Mouse (Mus musculus) hindbrain, postnatal 0 days (tissue): Measurements from ENCODE around the gene Olfr155. TPM values are rescaled to one million over a fixed set of nuclear protein-coding genes. Genes with fewer than 3 reads are reported as not detected.

ENCODE experiments used
- ATAC-seq: fragments of 200-750 bp; cut with Nextera tagmentation; 2 replicates; pipeline ENCODE4 v1.8.0; 2017; ENCODE audit warnings: mild to moderate bottlenecking, moderate TSS enrichment, moderate library complexity
- DNase-seq: peaks from one replicate; pipeline ENCODE4 v3.0.0-alpha.2; 2015; ENCODE audit warnings: low spot score
- H3K27ac ChIP-seq: fragments of 300-500 bp; sonication (generic); 2 replicates; pipeline ENCODE4 v1.5.1; 2014; ENCODE audit warnings: mild to moderate bottlenecking
- H3K27me3 ChIP-seq: fragments of 300-500 bp; sonication (generic); 2 replicates; pipeline ENCODE4 v1.6.1; 2014; ENCODE audit warnings: low read length, mixed read lengths; ENCODE audit not compliant: insufficient read depth
- H3K36me3 ChIP-seq: fragments of 300-500 bp; sonication (generic); 2 replicates; pipeline ENCODE4 v1.6.1; 2014; ENCODE audit warnings: low read length, mixed read lengths; ENCODE audit not compliant: insufficient read depth
- H3K4me1 ChIP-seq: fragments of 300-500 bp; sonication (generic); 2 replicates; pipeline ENCODE4 v1.6.1; 2014; ENCODE audit warnings: antibody characterized with exemption, low read length, mixed read lengths; ENCODE audit not compliant: insufficient read depth
- H3K4me2 ChIP-seq: fragments of 300-500 bp; sonication (generic); 2 replicates; pipeline ENCODE4 v1.6.1; 2014; ENCODE audit warnings: low read depth, mild to moderate bottlenecking, low read length, moderate library complexity, mixed read lengths
- H3K4me3 ChIP-seq: fragments of 300-500 bp; sonication (generic); 2 replicates; pipeline ENCODE4 v1.5.1; 2014; ENCODE audit warnings: low read length
- H3K9ac ChIP-seq: fragments of 300-500 bp; sonication (generic); replicated peaks from 2 replicates; pipeline ENCODE4 v1.6.1; 2014; ENCODE audit warnings: mild to moderate bottlenecking, low read length, moderate library complexity, mixed read lengths
- H3K9me3 ChIP-seq: fragments of 300-500 bp; sonication (generic); 2 replicates; pipeline ENCODE4 v1.6.1; 2016; ENCODE audit warnings: low read length, mixed read lengths
- CTCF ChIP-seq: IDR thresholded peaks from 2 replicates; pipeline ENCODE4 v1.5.1; 2016; ENCODE audit warnings: antibody characterized with exemption, control low read depth, low read depth
- WGBS: fragments of 180-500 bp; shearing (Covaris S2); extraction: QIAGEN DNeasy Blood & Tissue Kit; methylation state at CpG from one replicate; pipeline ENCODE4 v1.1.7; 2014; 5-methylcytosine and 5-hydroxymethylcytosine counted together
- polyA plus RNA-seq: library from polyadenylated mRNA; unstranded; fragments of >200 nt; fragmentation: Nextera tagmentation; extraction: Ambion mirVana; gene quantifications from 2 replicates; pipeline ENCODE4 v1.2.1, GENCODE M21; 2015
- total RNA-seq: library from RNA; depleted of rRNA; stranded (reverse); fragments of >200 nt; gene quantifications from 2 replicates; pipeline ENCODE4 v1.2.3, GENCODE M21; 2014; rRNA removed

The Olfr155 gene
- total RNA-seq (not detected in 2 replicates), polyA plus RNA-seq (not detected in 2 replicates)

- Histone ChIP-seq H3K4me3 (no peak within 1 kb of the TSS), H3K9ac (no peak within 1 kb of the TSS), H3K9me3 (no peaks in the 10 kb centered on the region), H3K36me3 (no peaks in the 10 kb centered on the region), H3K27me3 (no peaks in the 10 kb centered on the region), H3K27ac (no peak within 1 kb of the TSS), H3K4me2 (no peak within 1 kb of the TSS), H3K4me1 (no peaks in the 10 kb centered on the region)
- DNase-seq (no peak), ATAC-seq (no peak)
- TF ChIP-seq CTCF: no peak
- WGBS: 89% methylated on average over 6 of the region's 6 CpGs
Measured at GRCm38 (mm10) chr4:43851265-43851664, at the start of gene Olfr155. Gene Olfr155, plus strand, starts transcription at chr4:43851565.

- H3K9ac ChIP-seq: no peak overlapping the region
- no peaks in the 10 kb centered on the region for H3K36me3 ChIP-seq
- no peaks in the 10 kb centered on the region for H3K4me1 ChIP-seq
- H3K9me3 ChIP-seq: no peaks in the 10 kb centered on the region
- TF ChIP-seq CTCF: no peak
- no peak for DNase-seq
- H3K4me2 ChIP-seq: no peak overlapping the region
- no peak overlapping the region for H3K27ac ChIP-seq
- ATAC-seq: no peak
- H3K27me3 ChIP-seq: no peaks in the 10 kb centered on the region
- H3K4me3 ChIP-seq: no peak overlapping the region
- WGBS: 84% methylated on average over 13 of the region's 13 CpGs
Measured at GRCm38 (mm10) chr4:43822896-43823550, 28.3 kb upstream of the Olfr155 start.

GRCm38 (mm10) chr4:43823845-43824337 is 27.5 kb upstream of the Olfr155 start, which contains the start of gene Olfr156:
Gene Olfr156, minus strand, starts transcription at chr4:43823895.
- H3K36me3 ChIP-seq: no peaks in the 10 kb centered on the region
- ATAC-seq: no peak

GRCm38 (mm10) chr4:43828806-43829205 is 22.6 kb upstream of the Olfr155 start:
- ATAC-seq (no peak), DNase-seq (no peak)
- Histone ChIP-seq H3K36me3 (no peaks in the 10 kb centered on the region), H3K4me2 (no peak overlapping the region), H3K4me3 (no peak overlapping the region), H3K9ac (no peak overlapping the region), H3K27me3 (no peaks in the 10 kb centered on the region), H3K27ac (no peak overlapping the region), H3K9me3 (no peaks in the 10 kb centered on the region), H3K4me1 (no peaks in the 10 kb centered on the region)
- 93% methylated on average over 4 of the region's 4 CpGs for WGBS
- no peak for TF ChIP-seq CTCF

More at GRCm38 (mm10) chr4:43823845-43824337, 27.5 kb upstream of the Olfr155 start, which contains the start of gene Olfr156:
- H3K9me3 ChIP-seq: no peaks in the 10 kb centered on the region
- H3K9ac ChIP-seq: no peak within 1 kb of the TSS
- DNase-seq: peak; percentile 68
- 15% methylated on average over 7 of the region's 7 CpGs for WGBS
- no peak within 1 kb of the TSS for H3K4me3 ChIP-seq
- no peaks in the 10 kb centered on the region for H3K27me3 ChIP-seq
- no peak within 1 kb of the TSS for H3K4me2 ChIP-seq
- no peaks in the 10 kb centered on the region for H3K4me1 ChIP-seq
- peak; percentile 78 for TF ChIP-seq CTCF
- no peak within 1 kb of the TSS for H3K27ac ChIP-seq

GRCm38 (mm10) chr4:43832031-43832430 is 19.3 kb upstream of the Olfr155 start:
- no peaks in the 10 kb centered on the region for H3K4me1 ChIP-seq
- no peak overlapping the region for H3K9ac ChIP-seq
- H3K4me2 ChIP-seq: no peak overlapping the region
- H3K27ac ChIP-seq: no peak overlapping the region
- H3K36me3 ChIP-seq: no peaks in the 10 kb centered on the region
- ATAC-seq (no peak), DNase-seq (no peak)
- H3K27me3 ChIP-seq: no peaks in the 10 kb centered on the region
- TF ChIP-seq CTCF: 0 out of 2 replicates have a peak, but pooled peaks have one; percentile 11
- 72% methylated on average over 5 of the region's 5 CpGs for WGBS
- H3K9me3 ChIP-seq: no peaks in the 10 kb centered on the region
- H3K4me3 ChIP-seq: no peak overlapping the region

GRCm38 (mm10) chr4:43833752-43834151 is 17.6 kb upstream of the Olfr155 start:
- 67% methylated on average over 5 of the region's 5 CpGs for WGBS
- no peak overlapping the region for H3K9ac ChIP-seq
- no peaks in the 10 kb centered on the region for H3K27me3 ChIP-seq
- no peaks in the 10 kb centered on the region for H3K9me3 ChIP-seq
- no peaks in the 10 kb centered on the region for H3K36me3 ChIP-seq
- ATAC-seq: no peak
- TF ChIP-seq CTCF: no peak
- no peak overlapping the region for H3K4me2 ChIP-seq
- H3K4me1 ChIP-seq: no peaks in the 10 kb centered on the region
- no peak overlapping the region for H3K4me3 ChIP-seq
- no peak for DNase-seq
- no peak overlapping the region for H3K27ac ChIP-seq

- H3K9me3 ChIP-seq: no peaks in the 10 kb centered on the region
- WGBS: 71% methylated on average over 4 of the region's 4 CpGs
Measured at GRCm38 (mm10) chr4:43834749-43835148, 16.6 kb upstream of the Olfr155 start.

More at GRCm38 (mm10) chr4:43834749-43835148, 16.6 kb upstream of the Olfr155 start:
- H3K27ac ChIP-seq: no peak overlapping the region
- H3K4me1 ChIP-seq: no peaks in the 10 kb centered on the region
- H3K27me3 ChIP-seq: no peaks in the 10 kb centered on the region
- no peak for TF ChIP-seq CTCF
- DNase-seq (no peak), ATAC-seq (no peak)
- H3K9ac ChIP-seq: no peak overlapping the region
- H3K4me2 ChIP-seq: no peak overlapping the region
- no peak overlapping the region for H3K4me3 ChIP-seq
- no peaks in the 10 kb centered on the region for H3K36me3 ChIP-seq
